Mouse (Mus musculus) granulocyte monocyte progenitor cell, adult 5-6 weeks (primary cell): ENCODE results near the gene Ntrk3. TPM values are rescaled to one million over a fixed set of nuclear protein-coding genes. Genes with fewer than 3 reads are reported as not detected.

Experiments used
- ATAC-seq: replicated peaks from 2 replicates; pipeline ENCODE4 v1.8.0; 2016; ENCODE audit warnings: mild to moderate bottlenecking, moderate TSS enrichment, inconsistent platforms; ENCODE audit not compliant: poor library complexity, severe bottlenecking
- total RNA-seq, 2 experiments: library from RNA; stranded (forward) in 1 of 2; stranded (reverse) in 1 of 2; fragments of 200-712, 200-1000 nt in 1 of 2; fragments of >200 nt in 1 of 2; fragmentation: Nextera tagmentation in 1 of 2; gene quantifications; 2 replicates each; pipeline ENCODE4 v1.2.3; 2014 to 2017

The Ntrk3 gene
- total RNA-seq, 2 experiments from 2014 or later, result not detected

GRCm38 (mm10) chr7:78530286-78530685 lies 207.5 kb downstream of the Ntrk3 start:
- ATAC-seq, result no peak

GRCm38 (mm10) chr7:78528008-78528407 lies 209.8 kb downstream of the Ntrk3 start:
- no peak for ATAC-seq

DNA sequence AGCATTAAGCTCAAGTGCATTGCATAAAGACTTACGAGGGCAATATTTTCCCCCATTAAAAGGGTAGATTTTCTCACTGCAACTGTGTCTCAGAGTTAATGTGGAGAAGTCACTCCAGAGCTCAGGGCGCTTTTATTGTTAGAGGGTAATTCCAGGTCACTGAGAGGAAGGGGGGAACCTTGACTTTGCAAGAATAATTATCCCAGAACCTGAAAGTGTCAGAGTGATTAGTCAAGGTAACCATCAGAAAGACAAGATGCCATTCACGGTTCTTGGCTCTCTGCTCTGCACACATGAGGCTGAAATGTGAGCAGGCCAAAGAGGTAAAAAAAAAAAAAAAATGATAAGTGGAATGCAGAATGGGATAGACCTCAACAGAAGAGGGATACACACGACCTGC lies 210.2 kb downstream of the Ntrk3 start:
- no peak for ATAC-seq

DNA sequence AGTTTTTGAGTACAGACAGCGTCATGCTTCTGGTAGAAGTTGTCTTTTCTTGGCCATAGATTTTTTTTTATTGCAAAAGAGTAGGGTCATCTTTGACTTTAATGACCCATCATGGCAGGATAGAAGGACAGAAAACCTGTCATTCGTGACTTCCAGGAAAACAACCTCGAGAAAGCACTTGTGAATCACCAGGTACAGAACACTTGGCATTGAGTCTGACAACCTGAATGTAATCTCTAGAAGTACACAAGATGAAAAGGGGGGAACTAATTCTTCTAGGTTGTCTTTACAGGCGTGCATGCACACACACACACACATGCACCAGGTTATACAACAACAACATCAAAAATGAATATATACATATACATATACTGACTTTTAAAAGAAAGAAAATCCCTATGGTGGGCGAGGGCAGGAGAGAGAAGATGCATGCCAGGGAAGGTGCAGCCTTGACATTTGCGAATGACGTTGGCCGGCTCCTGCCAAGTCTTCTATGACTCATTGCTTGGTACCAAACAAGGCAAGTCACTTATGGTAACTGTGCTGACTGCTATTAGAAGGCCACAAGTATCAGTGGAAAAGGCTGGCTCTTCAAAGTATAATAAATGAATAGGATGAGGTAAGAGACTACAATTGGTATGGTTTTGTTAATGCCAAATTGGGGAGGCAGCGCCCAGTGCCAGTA lies 217.4 kb downstream of the Ntrk3 start:
- no peak for ATAC-seq

DNA sequence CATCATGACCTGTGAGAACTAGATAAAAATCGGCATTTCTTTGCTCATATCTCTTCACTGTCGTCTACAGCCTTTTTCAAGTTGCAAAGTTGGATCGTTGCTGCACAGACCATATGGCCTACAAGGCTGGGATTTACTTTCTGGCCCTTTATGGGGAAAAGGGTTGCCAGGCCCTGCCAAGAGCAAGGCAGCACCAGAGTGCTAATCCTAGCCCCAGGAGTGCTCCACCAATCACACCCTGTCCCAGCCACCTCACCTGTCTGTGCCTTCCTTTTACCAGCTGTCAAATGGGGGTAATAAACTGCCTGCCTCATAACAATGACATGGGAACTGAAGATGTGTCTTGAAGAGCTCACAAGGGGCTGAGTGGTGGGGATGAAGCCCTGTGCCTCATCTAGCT lies 218.1 kb downstream of the Ntrk3 start:
- ATAC-seq, result no peak

- no peak for ATAC-seq
Observed at GRCm38 (mm10) chr7:78518760-78519363, 218.9 kb downstream of the Ntrk3 start.

- no peak for ATAC-seq
Observed at GRCm38 (mm10) chr7:78515042-78515609, 222.7 kb downstream of the Ntrk3 start.

- no peak for ATAC-seq
Observed at GRCm38 (mm10) chr7:78507032-78507611, 230.7 kb downstream of the Ntrk3 start.

- ATAC-seq, result no peak
Observed at GRCm38 (mm10) chr7:78500863-78501262, 236.9 kb downstream of the Ntrk3 start.

DNA sequence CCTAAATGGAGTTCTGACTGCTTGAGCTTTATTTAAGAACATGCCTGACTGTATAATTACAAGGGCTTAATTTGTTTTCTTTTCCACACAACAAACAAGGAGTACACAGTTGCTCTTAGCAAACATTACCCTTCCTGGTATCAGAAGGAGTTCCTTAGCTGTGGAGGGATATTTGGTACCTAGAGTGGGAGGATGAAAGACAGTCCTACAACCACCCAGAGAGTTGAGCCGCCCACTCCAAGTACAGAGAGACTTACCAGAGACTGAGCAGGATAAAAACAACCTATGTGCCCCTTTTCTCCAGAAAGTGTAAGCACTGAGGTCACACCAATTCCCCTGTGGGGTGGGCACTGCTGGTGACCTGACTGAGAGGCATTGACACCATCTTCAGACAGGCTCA lies 237.8 kb downstream of the Ntrk3 start:
- no peak for ATAC-seq

GRCm38 (mm10) chr7:78498356-78498755 lies 239.5 kb downstream of the Ntrk3 start:
- ATAC-seq, result no peak

- no peak for ATAC-seq
Observed at GRCm38 (mm10) chr7:78497819-78498218, 240.0 kb downstream of the Ntrk3 start.

- no peak for ATAC-seq
Observed at GRCm38 (mm10) chr7:78493591-78493990, 244.2 kb downstream of the Ntrk3 start.

DNA sequence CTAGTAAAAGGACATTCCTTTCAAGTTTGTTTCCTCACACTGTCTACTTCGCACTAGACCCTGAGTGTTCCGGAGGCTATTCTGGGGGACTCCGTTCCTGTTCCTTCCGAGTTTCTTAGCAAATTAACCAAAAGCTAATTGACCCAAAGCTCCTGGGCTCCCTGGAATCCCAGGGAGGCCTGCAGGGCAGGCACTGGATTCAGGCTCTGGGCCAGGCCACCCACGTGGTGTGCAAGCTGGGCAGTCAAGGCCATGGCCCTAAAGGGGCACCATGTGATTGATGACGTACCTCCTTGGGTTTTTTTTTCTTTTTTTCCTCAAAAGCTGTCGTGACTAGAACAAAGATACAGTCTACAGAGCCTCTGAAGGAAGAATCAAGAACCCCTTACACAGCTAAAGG lies 246.6 kb downstream of the Ntrk3 start:
- no peak for ATAC-seq

DNA sequence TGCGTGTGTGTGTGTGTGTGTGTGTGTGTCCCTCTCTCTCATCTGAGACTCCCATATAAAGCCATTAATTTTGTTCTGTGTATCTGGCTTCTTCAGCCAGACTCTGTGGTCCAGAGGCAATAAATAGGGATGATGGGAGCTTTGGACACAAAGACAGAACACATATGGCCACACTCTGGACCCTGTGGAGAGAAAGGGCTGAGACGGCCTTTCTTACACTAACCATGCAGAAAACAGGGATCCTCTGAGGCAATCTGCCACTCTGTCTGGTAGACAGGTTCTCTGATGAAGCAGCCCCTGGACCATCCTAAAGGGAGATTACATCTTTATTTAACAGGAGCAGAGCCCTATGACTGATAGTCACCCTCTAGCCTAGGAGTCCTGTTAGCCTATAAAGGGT lies 253.5 kb downstream of the Ntrk3 start:
- no peak for ATAC-seq

DNA sequence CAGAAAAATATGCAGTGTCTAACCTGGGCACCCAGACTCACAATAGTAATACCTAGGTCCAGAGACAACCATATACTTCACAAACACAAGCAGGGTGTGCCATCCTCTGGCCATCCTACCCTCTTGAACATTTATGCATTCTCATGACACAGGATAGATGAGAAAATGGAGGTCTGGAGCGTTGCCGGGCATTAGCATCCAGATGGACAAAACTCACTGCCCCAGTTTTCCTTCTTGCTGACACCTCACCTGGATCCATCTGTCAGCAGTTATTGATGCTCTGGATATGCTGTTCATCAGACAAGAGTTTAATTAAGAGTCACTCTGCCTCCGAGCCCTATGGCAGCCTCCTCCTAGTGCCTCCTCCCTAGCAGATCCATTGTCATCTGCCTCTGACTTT lies 254.1 kb downstream of the Ntrk3 start:
- ATAC-seq, result no peak

DNA sequence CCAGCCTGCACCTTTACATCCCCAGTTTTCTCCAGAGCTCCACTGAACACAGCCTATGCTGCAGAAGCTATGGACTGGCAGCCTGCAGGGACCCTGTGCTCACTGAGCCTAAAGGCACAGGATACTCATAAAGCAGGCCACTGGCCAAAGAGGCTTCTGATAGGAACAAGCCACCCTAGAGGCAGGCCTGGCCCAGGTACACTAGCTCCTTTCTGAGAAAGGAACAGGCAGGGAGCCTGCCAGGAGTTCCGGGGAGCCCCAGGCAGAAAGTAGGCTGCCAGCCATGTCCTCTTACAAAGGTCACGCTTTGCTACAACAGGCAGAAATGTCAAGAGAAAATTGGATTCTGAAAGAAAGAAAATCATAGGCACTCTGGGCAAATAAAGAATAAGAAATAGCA lies 254.8 kb downstream of the Ntrk3 start:
- no peak for ATAC-seq

DNA sequence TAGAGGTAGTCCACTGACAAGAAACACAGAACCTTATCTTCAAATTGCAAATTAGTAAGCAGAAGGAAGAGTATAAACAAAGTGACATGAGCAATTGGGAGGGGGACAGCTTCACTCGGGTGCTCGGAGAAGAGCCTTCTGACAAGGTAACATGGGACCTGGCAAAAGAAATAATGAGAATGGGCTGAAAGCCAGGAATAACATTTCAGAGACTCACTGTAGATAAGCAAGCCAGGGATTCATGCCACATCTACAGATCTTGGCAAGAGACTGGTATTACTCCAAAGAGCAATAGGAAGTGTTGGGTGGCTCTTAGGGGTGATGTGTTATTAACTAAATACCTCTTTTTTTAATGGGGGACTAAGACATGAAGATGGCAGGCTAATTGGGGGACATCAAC lies 258.9 kb downstream of the Ntrk3 start:
- no peak for ATAC-seq

GRCm38 (mm10) chr7:78471755-78472154 lies 266.1 kb downstream of the Ntrk3 start:
- ATAC-seq, result no peak

- ATAC-seq, result no peak
Observed at GRCm38 (mm10) chr7:78471270-78471669, 266.5 kb downstream of the Ntrk3 start.

- no peak for ATAC-seq
Observed at GRCm38 (mm10) chr7:78462605-78463004, 275.2 kb downstream of the Ntrk3 start.

- ATAC-seq, result no peak
Observed at GRCm38 (mm10) chr7:78459021-78459420, 278.8 kb downstream of the Ntrk3 start.
